Mouse (Mus musculus) T-helper 1 cell (primary cell): ENCODE data around the gene Rsph1.

Experiments used
- in situ Hi-C: fragments of 300-600 bp; cut with MboI, MseI; formaldehyde crosslinking; loops from one replicate; pipeline ENCODE4 v1.15.1; 2025; ENCODE audit warnings: high pct_unique_total_duplicates

Gene Rsph1

GRCm38 (mm10) chr17:31276922-31277918, at the start of gene Rsph1:
TSS of gene Rsph1 (minus strand) at chr17:31277383.
- in situ Hi-C loops = no loop called here

GRCm38 (mm10) chr17:31326220-31326852, 49.2 kb upstream of the Rsph1 start:
- in situ Hi-C loops = no loop called here

GRCm38 (mm10) chr17:31325451-31326219, 48.5 kb upstream of the Rsph1 start:
- in situ Hi-C loops = no loop called here

- in situ Hi-C loops = no loop called here
Observed at GRCm38 (mm10) chr17:31324227-31324626, 47.0 kb upstream of the Rsph1 start.

GRCm38 (mm10) chr17:31323379-31323778, 46.2 kb upstream of the Rsph1 start:
- in situ Hi-C loops = no loop called here

- in situ Hi-C loops = no loop called here
Observed at GRCm38 (mm10) chr17:31322446-31322845, 45.3 kb upstream of the Rsph1 start.

GRCm38 (mm10) chr17:31321425-31321824, 44.2 kb upstream of the Rsph1 start:
- in situ Hi-C loops = no loop called here

GRCm38 (mm10) chr17:31318906-31319767, 42.0 kb upstream of the Rsph1 start:
- in situ Hi-C loops = no loop called here

GRCm38 (mm10) chr17:31317521-31318272, 40.5 kb upstream of the Rsph1 start:
- in situ Hi-C loops = no loop called here

- in situ Hi-C loops = no loop called here
Observed at GRCm38 (mm10) chr17:31316998-31317397, 39.8 kb upstream of the Rsph1 start.

- in situ Hi-C loops = no loop called here
Observed at GRCm38 (mm10) chr17:31315993-31316392, 38.8 kb upstream of the Rsph1 start.

GRCm38 (mm10) chr17:31315046-31315792, 38.0 kb upstream of the Rsph1 start:
- in situ Hi-C loops = no loop called here

- in situ Hi-C loops = no loop called here
Observed at GRCm38 (mm10) chr17:31312648-31313047, 35.5 kb upstream of the Rsph1 start.

- in situ Hi-C loops = no loop called here
Observed at GRCm38 (mm10) chr17:31311047-31311446, 33.9 kb upstream of the Rsph1 start.

- in situ Hi-C loops = no loop called here
Observed at GRCm38 (mm10) chr17:31309281-31309793, 32.2 kb upstream of the Rsph1 start.

- in situ Hi-C loops = no loop called here
Observed at GRCm38 (mm10) chr17:31308291-31308816, 31.2 kb upstream of the Rsph1 start.

GRCm38 (mm10) chr17:31307756-31308155, 30.6 kb upstream of the Rsph1 start:
- in situ Hi-C loops = no loop called here

GRCm38 (mm10) chr17:31305776-31306120, 28.6 kb upstream of the Rsph1 start:
- in situ Hi-C loops = no loop called here
